ENCODE assay signal across 28 mouse cellular contexts in genomic region chr7:121569248-121569647, GRCm38 (mm10).
"Had no signal": no experiment of that assay in that cellular context is flagged by ENCODE, and none has a peak within 500 bp of the region (broad histone marks: within the 10 kb centered on the region; RNA-seq: fewer than 3 reads in every experiment).

No protein-coding gene starts in this region.

- H3K4me3 ChIP-seq: embryonic facial prominence, embryonic 13.5 days; embryonic facial prominence, embryonic 15.5 days; erythroblast, embryonic 14.5 days; forebrain, embryonic 10.5 days; forebrain, embryonic 12.5 days; forebrain, embryonic 13.5 days; forebrain, embryonic 15.5 days; gastrocnemius, adult 2 months; heart, adult 2 months; heart, embryonic 10.5 days had no signal

- H3K27ac ChIP-seq: embryonic facial prominence, embryonic 13.5 days; embryonic facial prominence, embryonic 15.5 days; forebrain, embryonic 10.5 days; forebrain, embryonic 12.5 days; forebrain, embryonic 13.5 days; forebrain, embryonic 15.5 days; gastrocnemius, adult 2 months; heart, adult 2 months; heart, embryonic 10.5 days had no signal

- DNase-seq: cerebellum, adult 2 months; cerebellum, adult 8-10 months; cerebellum, adult 9-10 months; cerebellum, adult 9-11 months; cerebellum, postnatal 10 days; cerebellum, postnatal 14 days; cerebellum, postnatal 25 days; cerebellum, postnatal 36 days; embryo, embryonic 11 days; forebrain, postnatal 0 days; gastrocnemius, adult 2 months; gastrocnemius, postnatal 10 days; gastrocnemius, postnatal 14 days; gastrocnemius, postnatal 25 days; gastrocnemius, postnatal 36 days; heart, adult 18-20 months; heart, adult 2 months had no signal

- H3K36me3 ChIP-seq: embryonic facial prominence, embryonic 13.5 days; embryonic facial prominence, embryonic 15.5 days; forebrain, embryonic 10.5 days; forebrain, embryonic 12.5 days; forebrain, embryonic 15.5 days; heart, embryonic 10.5 days had no signal

- H3K9ac ChIP-seq: embryonic facial prominence, embryonic 13.5 days; embryonic facial prominence, embryonic 15.5 days; forebrain, embryonic 12.5 days; forebrain, embryonic 13.5 days; forebrain, embryonic 15.5 days; forebrain, postnatal 0 days had no signal

- H3K4me1 ChIP-seq: embryonic facial prominence, embryonic 13.5 days; embryonic facial prominence, embryonic 15.5 days; heart, embryonic 10.5 days had no signal

- H3K4me2 ChIP-seq: embryonic facial prominence, embryonic 13.5 days; embryonic facial prominence, embryonic 15.5 days; forebrain, embryonic 12.5 days; forebrain, embryonic 13.5 days; forebrain, embryonic 15.5 days; heart, embryonic 11.5 days had no signal

- H3K27me3 ChIP-seq: embryonic facial prominence, embryonic 13.5 days; embryonic facial prominence, embryonic 15.5 days; forebrain, embryonic 12.5 days; forebrain, embryonic 13.5 days; forebrain, embryonic 15.5 days had no signal

- H3K9me3 ChIP-seq: embryonic facial prominence, embryonic 13.5 days; embryonic facial prominence, embryonic 15.5 days; forebrain, embryonic 10.5 days; forebrain, embryonic 12.5 days; forebrain, embryonic 13.5 days; forebrain, embryonic 15.5 days; heart, embryonic 10.5 days had no signal

- ATAC-seq: forebrain, embryonic 13.5 days; forebrain, embryonic 14.5 days; forebrain, embryonic 15.5 days; forebrain, embryonic 16.5 days; forebrain, postnatal 0 days had no signal
